Mouse (Mus musculus): ENCODE data around the gene Senp3.

- TF ChIP-seq POLR2A (IDR thresholded peaks at IDR 0.05; ENCODE audit: insufficient read depth, low read length), result no peak
- TF ChIP-seq CTCF (IDR thresholded peaks at IDR 0.05; ENCODE audit: low read depth, low read length), result peak; percentile 86
Observed at GRCm38 (mm10) chr11:69682840-69683533, 1.1 kb upstream of the Senp3 start.
